Mouse (Mus musculus): Measurements from ENCODE around the gene Pygb. TPM values are rescaled to one million over a fixed set of nuclear protein-coding genes. Genes with fewer than 3 reads are reported as not detected.

Gene Pygb
- polyA plus RNA-seq (2015; fragmentation: Nextera tagmentation; extraction: Ambion mirVana): 28.8 and 32.1 TPM in 2 replicates

DNA sequence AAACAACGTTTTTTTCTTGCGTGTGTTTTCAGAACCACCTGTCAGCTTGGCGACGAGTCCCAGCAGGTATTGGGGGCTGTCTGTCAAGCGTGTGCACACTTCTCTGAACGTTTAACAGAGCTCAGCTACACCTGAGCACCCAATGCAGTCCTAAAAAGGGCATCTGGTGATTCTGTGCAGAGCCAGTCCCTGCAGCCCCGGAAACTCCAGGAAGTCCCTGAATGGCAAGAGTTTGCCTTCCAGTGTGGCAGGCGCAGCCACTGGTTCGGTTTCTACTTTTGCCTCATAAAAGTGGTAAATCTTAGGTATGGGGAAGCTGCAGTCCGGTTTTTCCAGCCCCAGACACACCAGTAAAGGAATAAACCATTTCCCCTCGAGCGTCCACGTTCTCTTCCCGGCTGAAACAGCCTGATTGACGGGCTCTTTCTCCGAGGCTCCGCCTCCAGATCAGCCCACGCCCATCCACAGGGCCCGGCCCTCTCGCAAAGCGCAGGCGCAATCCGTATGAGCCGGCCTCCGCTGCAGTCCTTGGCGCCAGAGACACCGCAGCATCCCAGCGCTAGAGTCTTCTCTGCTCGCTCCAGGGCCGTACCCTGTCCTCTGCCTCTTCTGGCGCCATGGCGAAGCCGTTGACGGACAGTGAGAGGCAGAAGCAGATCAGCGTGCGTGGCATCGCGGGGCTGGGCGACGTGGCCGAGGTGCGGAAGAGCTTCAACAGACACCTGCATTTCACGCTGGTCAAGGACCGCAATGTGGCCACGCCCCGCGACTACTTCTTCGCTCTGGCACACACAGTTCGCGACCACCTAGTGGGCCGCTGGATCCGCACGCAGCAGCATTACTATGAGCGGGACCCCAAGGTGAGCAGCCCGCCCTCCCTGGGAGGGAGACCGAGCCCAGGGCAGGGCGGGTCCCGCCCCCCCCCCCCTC, at the start of gene Pygb:
Pygb (plus strand) TSS at position 485 of the 930 bp plus-strand sequence.
- no peaks in the 10 kb centered on the region for H3K9me3 ChIP-seq (replicated peaks)
- peak within 1 kb of the TSS; percentile 42 for H3K27ac ChIP-seq (replicated peaks)
- peaks cover 38% of the 10 kb centered on the region for H3K4me1 ChIP-seq (replicated peaks)
- H3K9ac ChIP-seq: peak within 1 kb of the TSS; percentile 50
- whole genome bisulfite sequencing (ENCODE audit: insufficient replicate concordance): 2% methylated on average over 57 of the region's 58 CpGs
- ATAC-seq (ENCODE audit: insufficient read depth): peak; percentile 86
- peaks cover 12% of the 10 kb centered on the region; the same call in 1 of the 2 replicates for H3K27me3 ChIP-seq
- 0 out of 2 replicates have a peak, but pooled peaks cover 3% of the 10 kb centered on the region for H3K36me3 ChIP-seq (replicated peaks)
- peak within 1 kb of the TSS; percentile 65 for H3K4me3 ChIP-seq (replicated peaks)
- H3K4me2 ChIP-seq: peak within 1 kb of the TSS; percentile 87

DNA sequence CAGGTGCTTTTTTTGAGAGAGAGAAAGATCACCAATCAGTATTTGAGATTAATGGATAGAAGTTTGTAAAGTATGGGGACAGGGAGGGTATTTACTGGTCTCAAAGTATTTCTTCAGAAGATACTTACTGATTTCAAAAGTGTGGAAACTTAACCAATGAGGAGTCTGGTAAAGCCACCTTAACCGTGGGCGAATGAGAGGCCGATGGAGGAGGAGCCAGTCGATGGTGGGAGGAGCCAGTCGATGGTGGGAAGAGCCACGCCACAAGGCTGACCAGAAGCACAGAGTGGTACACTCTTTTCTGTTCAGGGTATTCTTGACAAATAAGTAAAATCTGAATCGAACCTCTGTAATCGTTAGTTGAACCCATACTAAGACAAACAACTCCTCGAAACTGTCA, 48.7 kb upstream of the Pygb start:
- Histone ChIP-seq H3K4me2 (no peak overlapping the region), H3K36me3 (replicated peaks) (no peaks in the 10 kb centered on the region), H3K27ac (replicated peaks) (no peak overlapping the region), H3K9me3 (replicated peaks) (no peaks in the 10 kb centered on the region), H3K4me3 (replicated peaks) (no peak overlapping the region), H3K27me3 (no peaks in the 10 kb centered on the region), H3K4me1 (replicated peaks) (no peaks in the 10 kb centered on the region), H3K9ac (no peak overlapping the region)
- 68% methylated on average over 9 of the region's 9 CpGs for WGBS (ENCODE audit: insufficient replicate concordance)
- no peak for ATAC-seq (ENCODE audit: insufficient read depth)

DNA sequence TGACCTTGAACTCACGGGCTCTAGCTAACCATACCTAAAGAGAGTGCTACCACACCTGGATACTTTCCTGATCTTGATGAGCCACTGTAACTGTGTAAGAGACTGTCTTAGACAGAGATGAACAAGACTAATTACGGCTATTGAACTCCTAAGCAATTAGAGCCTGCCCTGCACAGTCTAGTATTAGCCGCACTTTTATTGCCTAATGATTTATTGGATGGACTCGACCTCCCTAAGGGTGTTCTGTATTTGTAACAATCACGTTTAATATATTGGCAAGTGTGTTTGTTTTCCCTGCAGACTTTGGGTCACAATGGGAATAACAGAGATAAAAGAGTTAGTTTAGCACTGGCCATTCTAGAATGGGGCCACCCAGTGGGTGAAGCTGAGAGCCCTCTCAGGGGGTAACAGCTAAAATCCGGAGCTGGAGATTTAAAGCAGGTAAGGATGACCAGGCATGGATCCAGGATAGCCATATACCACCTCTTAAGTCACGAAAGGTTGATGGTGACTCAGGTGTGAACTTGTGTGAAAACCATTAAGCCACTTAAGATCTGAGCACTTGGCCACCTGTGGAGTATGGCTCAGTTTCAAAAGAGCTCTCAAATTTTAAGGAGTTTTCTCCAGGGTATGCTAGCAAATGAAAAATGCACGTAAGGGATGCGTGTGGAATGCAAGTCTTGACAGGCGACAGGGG, 46.2 kb upstream of the Pygb start:
- Histone ChIP-seq H3K27ac (replicated peaks) (no peak overlapping the region), H3K4me2 (no peak overlapping the region), H3K36me3 (replicated peaks) (no peaks in the 10 kb centered on the region), H3K9me3 (replicated peaks) (no peaks in the 10 kb centered on the region), H3K4me1 (replicated peaks) (no peaks in the 10 kb centered on the region), H3K27me3 (no peaks in the 10 kb centered on the region), H3K9ac (no peak overlapping the region), H3K4me3 (replicated peaks) (no peak overlapping the region)
- ATAC-seq (ENCODE audit: insufficient read depth): no peak
- WGBS (ENCODE audit: insufficient replicate concordance): 57% methylated on average over 10 of the region's 10 CpGs

DNA sequence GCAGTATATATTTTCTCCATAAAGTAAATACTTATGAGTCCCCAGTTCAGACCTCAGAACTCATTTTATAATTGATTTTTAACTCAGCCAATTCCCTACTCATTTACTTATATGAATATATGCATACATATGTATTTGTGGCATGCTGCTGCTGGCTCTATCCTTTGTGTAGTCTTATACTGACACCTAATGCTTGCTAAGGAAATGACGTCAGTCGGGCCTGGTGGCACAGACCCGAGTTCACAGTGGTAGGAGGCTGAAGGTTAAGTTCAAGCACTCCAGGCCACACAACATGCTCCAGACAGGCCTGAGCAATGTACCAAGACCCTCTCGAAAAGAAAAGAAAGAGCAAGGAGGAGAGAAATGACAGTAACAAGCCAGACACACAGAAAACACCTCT, 45.1 kb upstream of the Pygb start:
- Histone ChIP-seq H3K27me3 (no peaks in the 10 kb centered on the region), H3K4me3 (replicated peaks) (no peak overlapping the region), H3K9me3 (replicated peaks) (no peaks in the 10 kb centered on the region), H3K27ac (replicated peaks) (no peak overlapping the region), H3K4me1 (replicated peaks) (no peaks in the 10 kb centered on the region), H3K4me2 (no peak overlapping the region), H3K9ac (no peak overlapping the region), H3K36me3 (replicated peaks) (no peaks in the 10 kb centered on the region)
- no peak for ATAC-seq (ENCODE audit: insufficient read depth)
- 42% methylated on average over 4 of the region's 4 CpGs for WGBS (ENCODE audit: insufficient replicate concordance)

DNA sequence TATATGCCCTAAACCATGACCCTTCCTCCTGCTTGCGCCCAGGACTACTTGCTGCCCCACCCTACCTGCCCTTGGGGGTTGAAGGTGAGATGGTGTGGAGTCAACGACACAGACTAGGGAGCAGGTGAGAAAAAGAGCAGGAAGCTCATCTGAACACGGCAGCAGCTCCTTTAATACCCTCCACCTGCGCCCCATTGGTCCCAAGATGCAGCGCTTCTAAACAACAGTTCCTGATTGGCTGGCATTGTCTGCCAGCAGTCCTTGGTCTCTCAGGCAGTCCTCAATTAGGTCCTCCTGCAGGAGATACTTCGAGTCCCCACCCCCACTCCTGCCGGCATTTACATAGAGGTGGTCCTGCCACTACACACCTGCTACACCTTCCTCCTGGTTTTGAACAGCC, 41.5 kb upstream of the Pygb start:
- Histone ChIP-seq H3K9ac (no peak overlapping the region), H3K27me3 (0 out of 2 replicates have a peak, but pooled peaks cover 7% of the 10 kb centered on the region), H3K4me2 (no peak overlapping the region), H3K27ac (replicated peaks) (no peak overlapping the region), H3K4me3 (replicated peaks) (no peak overlapping the region), H3K36me3 (replicated peaks) (no peaks in the 10 kb centered on the region), H3K4me1 (replicated peaks) (peaks cover 11% of the 10 kb centered on the region), H3K9me3 (replicated peaks) (no peaks in the 10 kb centered on the region)
- 53% methylated on average over 7 of the region's 7 CpGs for WGBS (ENCODE audit: insufficient replicate concordance)
- no peak for ATAC-seq (ENCODE audit: insufficient read depth)

DNA sequence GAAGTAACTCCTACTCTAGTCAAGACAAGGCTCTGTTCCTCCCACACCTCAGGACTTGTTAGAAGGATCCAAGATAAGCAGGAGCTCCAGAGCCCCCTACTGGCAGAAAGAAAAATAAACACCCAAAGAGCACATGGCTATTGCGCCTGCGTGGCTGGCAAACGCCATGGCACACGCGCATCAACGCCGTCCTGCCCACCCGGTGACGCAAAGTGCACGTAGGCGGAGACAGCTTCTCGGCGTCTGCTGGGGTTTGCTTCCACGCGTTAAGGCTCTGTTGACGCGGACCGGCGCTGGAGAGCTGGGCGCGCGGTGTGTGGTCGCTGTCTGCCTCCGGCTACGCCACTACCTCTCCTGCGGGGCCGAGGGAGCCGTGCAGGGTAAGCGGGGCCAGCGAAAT, 37.7 kb upstream of the Pygb start, which contains the start of gene Entpd6:
Entpd6 (plus strand) TSS at position 189 of the 400 bp plus-strand sequence.
- no peaks in the 10 kb centered on the region for H3K9me3 ChIP-seq (replicated peaks)
- WGBS (ENCODE audit: insufficient replicate concordance): under 1% methylated on average over 30 of the region's 30 CpGs
- peak within 1 kb of the TSS; percentile 97 for H3K4me2 ChIP-seq
- ATAC-seq (ENCODE audit: insufficient read depth): peak; percentile 90
- no peaks in the 10 kb centered on the region for H3K36me3 ChIP-seq (replicated peaks)
- H3K27me3 ChIP-seq: 0 out of 2 replicates have a peak, but pooled peaks cover 7% of the 10 kb centered on the region
- H3K4me1 ChIP-seq (replicated peaks): peaks cover 19% of the 10 kb centered on the region
- peak within 1 kb of the TSS; percentile 68 for H3K9ac ChIP-seq
- peak within 1 kb of the TSS; percentile 71 for H3K27ac ChIP-seq (replicated peaks)
- peak within 1 kb of the TSS; percentile 66 for H3K4me3 ChIP-seq (replicated peaks)

DNA sequence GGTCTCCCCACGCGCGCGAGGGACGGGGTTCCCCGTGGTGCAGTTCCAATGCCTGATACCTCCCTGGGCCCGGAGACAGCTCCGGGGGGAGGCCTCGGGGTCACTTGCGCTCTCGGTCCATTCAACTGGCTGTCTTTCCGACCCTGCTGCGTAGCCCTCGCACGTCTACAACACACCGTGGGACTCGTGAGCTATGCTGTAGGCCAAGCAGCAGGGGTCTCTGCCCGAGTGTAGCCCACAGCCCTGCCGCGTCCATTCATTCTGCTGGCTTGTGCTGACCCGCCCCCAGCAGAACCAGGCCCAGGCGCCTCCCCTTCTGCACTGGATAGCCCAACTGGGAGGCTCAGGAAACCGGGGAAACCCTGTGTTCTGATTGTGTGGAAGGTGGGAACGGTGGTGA, 37.3 kb upstream of the Pygb start:
- peak overlapping the region; percentile 97 for H3K4me2 ChIP-seq
- H3K36me3 ChIP-seq (replicated peaks): no peaks in the 10 kb centered on the region
- under 1% methylated on average over 24 of the region's 24 CpGs for WGBS (ENCODE audit: insufficient replicate concordance)
- 0 out of 2 replicates have a peak, but pooled peaks cover 7% of the 10 kb centered on the region for H3K27me3 ChIP-seq
- H3K27ac ChIP-seq (replicated peaks): peak overlapping the region; percentile 71
- no peaks in the 10 kb centered on the region for H3K9me3 ChIP-seq (replicated peaks)
- peaks cover 19% of the 10 kb centered on the region for H3K4me1 ChIP-seq (replicated peaks)
- peak; percentile 62 for ATAC-seq (ENCODE audit: insufficient read depth)
- peak overlapping the region; percentile 66 for H3K4me3 ChIP-seq (replicated peaks)
- H3K9ac ChIP-seq: peak overlapping the region; percentile 68

DNA sequence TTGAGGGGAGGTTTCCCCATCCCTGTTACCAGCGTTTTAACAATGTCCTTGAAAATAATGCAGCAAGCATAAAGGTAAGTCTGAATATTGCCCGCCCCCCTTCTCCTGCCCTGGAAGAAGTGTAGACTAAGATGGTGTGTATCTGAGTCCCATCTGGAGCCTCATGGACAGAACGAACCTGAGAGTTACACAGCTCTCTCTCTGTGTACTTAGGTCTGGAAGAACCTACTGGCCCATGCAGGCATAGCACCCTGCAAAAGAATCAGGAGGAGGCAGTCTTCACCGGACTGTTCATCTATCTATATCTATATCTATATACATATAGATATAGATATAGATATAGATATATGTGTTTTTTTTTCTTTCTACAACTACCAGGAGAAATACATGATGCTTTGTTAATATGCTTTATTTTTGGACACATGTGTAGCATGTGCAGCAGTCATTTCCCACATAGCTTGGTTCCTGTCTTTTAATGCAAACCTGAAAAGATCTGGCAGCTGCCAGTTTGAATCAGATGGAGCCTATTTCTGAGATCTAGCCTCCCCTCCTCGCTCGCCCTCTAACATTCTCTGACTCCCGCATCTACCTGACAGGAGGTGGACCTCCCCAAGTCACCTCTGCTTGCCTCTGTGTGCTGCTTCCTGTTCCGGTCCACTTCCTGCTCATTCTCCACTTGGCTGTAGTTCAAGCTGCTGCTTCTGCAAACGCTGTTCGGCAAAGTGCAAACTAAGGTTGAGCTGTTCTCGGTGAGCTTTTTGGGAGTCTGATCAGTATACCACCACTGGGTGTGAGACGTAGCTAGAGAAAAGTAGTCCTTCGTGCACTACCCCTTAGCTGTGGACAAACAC, 36.2 kb upstream of the Pygb start:
- 0 out of 2 replicates have a peak, but pooled peaks cover 7% of the 10 kb centered on the region for H3K27me3 ChIP-seq
- WGBS (ENCODE audit: insufficient replicate concordance): 45% methylated on average over 13 of the region's 13 CpGs
- H3K4me3 ChIP-seq (replicated peaks): no peak overlapping the region
- no peak for ATAC-seq (ENCODE audit: insufficient read depth)
- H3K27ac ChIP-seq (replicated peaks): no peak overlapping the region
- H3K9ac ChIP-seq: no peak overlapping the region
- peaks cover 19% of the 10 kb centered on the region for H3K4me1 ChIP-seq (replicated peaks)
- H3K9me3 ChIP-seq (replicated peaks): no peaks in the 10 kb centered on the region
- peak overlapping the region; percentile 97 for H3K4me2 ChIP-seq
- no peaks in the 10 kb centered on the region for H3K36me3 ChIP-seq (replicated peaks)

DNA sequence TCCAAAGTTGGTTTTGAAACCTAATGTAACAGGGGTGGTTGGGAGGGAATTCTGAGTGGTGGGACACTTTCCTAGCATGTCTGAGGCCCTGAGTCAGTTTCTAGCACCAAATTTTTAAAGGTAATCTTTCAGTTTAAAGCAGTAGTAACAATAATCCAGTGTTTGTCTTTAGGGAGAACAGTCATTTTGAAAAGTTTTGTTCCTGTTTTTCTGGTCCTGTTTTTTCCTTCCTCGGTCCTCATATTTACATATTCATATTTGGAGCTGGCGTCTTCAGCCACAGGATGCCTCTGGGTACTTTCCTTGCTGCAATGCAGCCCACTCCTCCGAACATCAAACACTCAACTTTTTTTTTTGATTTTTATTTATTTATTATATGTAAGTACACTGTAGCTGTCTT, 31.5 kb upstream of the Pygb start:
- Histone ChIP-seq H3K27ac (replicated peaks) (no peak overlapping the region), H3K4me2 (no peak overlapping the region), H3K9me3 (replicated peaks) (no peaks in the 10 kb centered on the region), H3K4me3 (replicated peaks) (no peak overlapping the region), H3K27me3 (no peaks in the 10 kb centered on the region), H3K4me1 (replicated peaks) (peaks cover 8% of the 10 kb centered on the region), H3K36me3 (replicated peaks) (peaks cover 14% of the 10 kb centered on the region), H3K9ac (no peak overlapping the region)
- no peak for ATAC-seq (ENCODE audit: insufficient read depth)
- WGBS (ENCODE audit: insufficient replicate concordance): 75% methylated on average over 3 of the region's 3 CpGs

DNA sequence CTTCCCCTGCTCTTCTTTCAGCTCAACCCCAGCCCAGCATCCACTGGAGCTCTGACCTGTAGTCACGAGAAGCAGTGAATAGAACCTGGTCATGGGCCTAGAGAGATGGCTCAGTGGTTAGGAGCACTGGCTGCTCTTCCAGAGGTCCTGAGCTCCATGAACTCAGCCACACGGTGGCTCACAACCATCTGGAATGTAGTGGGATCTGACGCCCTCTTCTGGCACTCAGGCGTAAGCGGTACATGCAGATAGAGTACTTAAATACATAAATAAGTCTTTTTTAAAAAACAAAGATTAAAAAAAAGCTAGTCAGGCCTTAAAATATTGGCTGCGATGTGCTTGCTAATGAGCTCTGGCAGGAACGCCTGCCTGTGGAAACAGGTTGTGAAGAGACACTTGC, 25.1 kb upstream of the Pygb start:
- ATAC-seq (ENCODE audit: insufficient read depth): no peak
- no peaks in the 10 kb centered on the region for H3K9me3 ChIP-seq (replicated peaks)
- no peak overlapping the region for H3K4me2 ChIP-seq
- H3K4me3 ChIP-seq (replicated peaks): no peak overlapping the region
- no peaks in the 10 kb centered on the region for H3K4me1 ChIP-seq (replicated peaks)
- peaks cover 27% of the 10 kb centered on the region for H3K36me3 ChIP-seq (replicated peaks)
- H3K27me3 ChIP-seq: no peaks in the 10 kb centered on the region
- H3K9ac ChIP-seq: no peak overlapping the region
- H3K27ac ChIP-seq (replicated peaks): no peak overlapping the region
- WGBS (ENCODE audit: insufficient replicate concordance): 68% methylated on average over 7 of the region's 7 CpGs

Measured in liver, embryonic 15.5 days (tissue).